Mouse (Mus musculus) limb, embryonic 11.5 days (tissue): Measurements from ENCODE around the gene Mylk. TPM values are rescaled to one million over a fixed set of nuclear protein-coding genes. Genes with fewer than 3 reads are reported as not detected.

Source experiments
- ATAC-seq: fragments of 200-750 bp; cut with Nextera tagmentation; 2 replicates; pipeline ENCODE4 v1.8.0; 2017; ENCODE audit warnings: low read depth; ENCODE audit not compliant: insufficient number of reproducible peaks, low FRiP score, low TSS enrichment
- DNase-seq: peaks from one replicate; pipeline ENCODE4 v3.0.0-alpha.2; 2015; ENCODE audit warnings: low spot score
- H3K27ac ChIP-seq: fragments of 300-500 bp; sonication (generic); replicated peaks from 2 replicates; pipeline ENCODE4 v1.5.1; 2014; ENCODE audit warnings: low read depth, mild to moderate bottlenecking, low read length
- H3K27me3 ChIP-seq: fragments of 300-500 bp; sonication (generic); 2 replicates; pipeline ENCODE4 v1.6.1; 2014; ENCODE audit warnings: mild to moderate bottlenecking, low read length, mixed read lengths; ENCODE audit not compliant: control insufficient read depth, insufficient read depth
- H3K36me3 ChIP-seq: fragments of 300-500 bp; sonication (generic); 2 replicates; pipeline ENCODE4 v1.6.1; 2014; ENCODE audit warnings: mild to moderate bottlenecking, low read length, moderate library complexity, mixed read lengths; ENCODE audit not compliant: control insufficient read depth, insufficient read depth
- H3K4me1 ChIP-seq: fragments of 300-500 bp; sonication (generic); 2 replicates; pipeline ENCODE4 v1.6.1; 2014; ENCODE audit warnings: low read length, mixed read lengths; ENCODE audit not compliant: control insufficient read depth, insufficient read depth
- H3K4me2 ChIP-seq: fragments of 300-500 bp; sonication (generic); 2 replicates; pipeline ENCODE4 v1.6.1; 2014; ENCODE audit warnings: low read depth, mild to moderate bottlenecking, moderate library complexity; ENCODE audit not compliant: severe bottlenecking
- H3K4me3 ChIP-seq: fragments of 300-500 bp; sonication (generic); 2 replicates; pipeline ENCODE4 v1.5.1; 2014; ENCODE audit warnings: low read depth, low read length
- H3K9ac ChIP-seq: fragments of 300-500 bp; sonication (generic); 2 replicates; pipeline ENCODE4 v1.6.1; 2014; ENCODE audit warnings: mild to moderate bottlenecking, low read length
- H3K9me3 ChIP-seq: fragments of 300-500 bp; sonication (generic); 2 replicates; pipeline ENCODE4 v1.6.1; 2016; ENCODE audit warnings: low read length; ENCODE audit not compliant: control insufficient read depth
- WGBS: fragments of 180-500 bp; shearing (Covaris S2); extraction: QIAGEN DNeasy Blood & Tissue Kit; methylation state at CpG from one replicate; pipeline ENCODE4 v1.1.7; 2014; 5-methylcytosine and 5-hydroxymethylcytosine counted together
- polyA plus RNA-seq: library from polyadenylated mRNA; unstranded; fragments of >200 nt; fragmentation: Nextera tagmentation; extraction: Ambion mirVana; gene quantifications from 2 replicates; pipeline ENCODE4 v1.2.1, GENCODE M21; 2014

The Mylk gene
- polyA plus RNA-seq, 1 experiment from 2014 or later = 5.4 TPM

- H3K9me3 ChIP-seq = no peaks in the 10 kb centered on the region
- H3K27ac ChIP-seq = no peak overlapping the region
These were observed 12.0 kb downstream of the Mylk start for GRCm38 (mm10) chr16:34756991-34757390.

GRCm38 (mm10) chr16:34758205-34758604 is 13.2 kb downstream of the Mylk start:
- Histone ChIP-seq H3K27ac (no peak overlapping the region), H3K4me3 (no peak overlapping the region), H3K27me3 (no peaks in the 10 kb centered on the region), H3K4me2 (no peak overlapping the region), H3K4me1 (no peaks in the 10 kb centered on the region), H3K9ac (no peak overlapping the region), H3K9me3 (no peaks in the 10 kb centered on the region), H3K36me3 (no peaks in the 10 kb centered on the region)
- 61% methylated on average over 5 of the region's 5 CpGs for WGBS
- DNase-seq (no peak), ATAC-seq (no peak)

More at GRCm38 (mm10) chr16:34756991-34757390, 12.0 kb downstream of the Mylk start:
- no peak for DNase-seq
- H3K36me3 ChIP-seq = no peaks in the 10 kb centered on the region
- no peak overlapping the region for H3K4me3 ChIP-seq
- H3K4me2 ChIP-seq = no peak overlapping the region
- no peak overlapping the region for H3K9ac ChIP-seq
- H3K27me3 ChIP-seq = no peaks in the 10 kb centered on the region
- no peaks in the 10 kb centered on the region for H3K4me1 ChIP-seq
- 86% methylated on average over 7 of the region's 7 CpGs for WGBS
- ATAC-seq = no peak

GRCm38 (mm10) chr16:34763959-34764591 is 19.1 kb downstream of the Mylk start:
- no peaks in the 10 kb centered on the region for H3K4me1 ChIP-seq
- no peak overlapping the region for H3K4me3 ChIP-seq
- ATAC-seq (no peak), DNase-seq (no peak)
- H3K9ac ChIP-seq = no peak overlapping the region
- no peaks in the 10 kb centered on the region for H3K27me3 ChIP-seq
- H3K27ac ChIP-seq = no peak overlapping the region
- H3K4me2 ChIP-seq = no peak overlapping the region
- H3K36me3 ChIP-seq = no peaks in the 10 kb centered on the region
- WGBS = 86% methylated on average over 9 of the region's 9 CpGs
- no peaks in the 10 kb centered on the region for H3K9me3 ChIP-seq

GRCm38 (mm10) chr16:34765666-34766065 is 20.7 kb downstream of the Mylk start:
- H3K4me2 ChIP-seq = no peak overlapping the region
- no peaks in the 10 kb centered on the region for H3K4me1 ChIP-seq

GRCm38 (mm10) chr16:34766193-34766592 is 21.2 kb downstream of the Mylk start:
- no peak overlapping the region for H3K4me2 ChIP-seq
- WGBS = 90% methylated on average over 1 of the region's 1 CpGs
- no peak overlapping the region for H3K9ac ChIP-seq
- H3K36me3 ChIP-seq = no peaks in the 10 kb centered on the region
- ATAC-seq (no peak), DNase-seq (no peak)
- no peaks in the 10 kb centered on the region for H3K4me1 ChIP-seq
- no peaks in the 10 kb centered on the region for H3K27me3 ChIP-seq
- no peak overlapping the region for H3K4me3 ChIP-seq
- no peaks in the 10 kb centered on the region for H3K9me3 ChIP-seq
- H3K27ac ChIP-seq = no peak overlapping the region

More at GRCm38 (mm10) chr16:34765666-34766065, 20.7 kb downstream of the Mylk start:
- WGBS = 90% methylated on average over 1 of the region's 1 CpGs
- Histone ChIP-seq H3K9ac (no peak overlapping the region), H3K36me3 (no peaks in the 10 kb centered on the region), H3K27ac (no peak overlapping the region), H3K27me3 (no peaks in the 10 kb centered on the region), H3K9me3 (no peaks in the 10 kb centered on the region), H3K4me3 (no peak overlapping the region)
- no peak for ATAC-seq
- DNase-seq = no peak

GRCm38 (mm10) chr16:34767443-34767842 is 22.4 kb downstream of the Mylk start:
- Histone ChIP-seq H3K9ac (no peak overlapping the region), H3K4me3 (no peak overlapping the region), H3K9me3 (no peaks in the 10 kb centered on the region), H3K27me3 (no peaks in the 10 kb centered on the region), H3K4me2 (no peak overlapping the region), H3K36me3 (no peaks in the 10 kb centered on the region), H3K4me1 (no peaks in the 10 kb centered on the region), H3K27ac (no peak overlapping the region)
- 79% methylated on average over 2 of the region's 2 CpGs for WGBS
- DNase-seq (no peak), ATAC-seq (no peak)

GRCm38 (mm10) chr16:34768436-34768835 is 23.4 kb downstream of the Mylk start:
- Histone ChIP-seq H3K36me3 (no peaks in the 10 kb centered on the region), H3K9ac (no peak overlapping the region), H3K9me3 (no peaks in the 10 kb centered on the region), H3K27ac (no peak overlapping the region), H3K4me3 (no peak overlapping the region), H3K4me2 (no peak overlapping the region), H3K4me1 (no peaks in the 10 kb centered on the region), H3K27me3 (no peaks in the 10 kb centered on the region)
- no peak for DNase-seq
- no peak for ATAC-seq
- 68% methylated on average over 4 of the region's 4 CpGs for WGBS

GRCm38 (mm10) chr16:34770127-34770526 is 25.1 kb downstream of the Mylk start:
- Histone ChIP-seq H3K4me2 (no peak overlapping the region), H3K4me3 (no peak overlapping the region), H3K27ac (no peak overlapping the region), H3K9ac (no peak overlapping the region), H3K9me3 (no peaks in the 10 kb centered on the region), H3K27me3 (no peaks in the 10 kb centered on the region), H3K4me1 (no peaks in the 10 kb centered on the region), H3K36me3 (no peaks in the 10 kb centered on the region)
- 89% methylated on average over 4 of the region's 4 CpGs for WGBS
- no peak for ATAC-seq
- no peak for DNase-seq
